Mouse (Mus musculus) CH12.LX (cell line): ENCODE data around the gene Zbtb25. TPM values are rescaled to one million over a fixed set of nuclear protein-coding genes. Genes with fewer than 3 reads are reported as not detected.

ENCODE experiments used
- DNase-seq: peaks from one replicate; pipeline ENCODE4 v3.0.0-alpha.2; 2013; ENCODE audit errors: extremely low read depth
- H3K27ac ChIP-seq: 2 replicates; pipeline ENCODE4 v1.5.1; 2012; ENCODE audit warnings: low read depth, mild to moderate bottlenecking, control low read depth, moderate library complexity; ENCODE audit not compliant: insufficient read depth
- H3K27me3 ChIP-seq: replicated peaks from 2 replicates; pipeline ENCODE3; 2012; ENCODE audit warnings: inconsistent platforms
- H3K36me3 ChIP-seq, 2 experiments: replicated peaks in 1 of 2; 2 replicates each; pipeline versions ENCODE3 to v1.6.1; 2012; ENCODE audit warnings: inconsistent platforms in 1 of 2, low read length in 1 of 2, mild to moderate bottlenecking in 1 of 2, mixed read lengths in 1 of 2, moderate library complexity in 1 of 2; ENCODE audit not compliant: control insufficient read depth in 1 of 2, insufficient read depth in 1 of 2
- H3K4me1 ChIP-seq, 2 experiments: 2 replicates each; pipeline ENCODE4 v1.6.1; 2012; ENCODE audit warnings: inconsistent platforms in 1 of 2, moderate library complexity in 1 of 2; ENCODE audit not compliant: insufficient read depth in 2 of 2, control insufficient read depth in 1 of 2
- H3K4me2 ChIP-seq: 2 replicates; pipeline ENCODE4 v1.6.1; 2012; ENCODE audit warnings: low read depth, mild to moderate bottlenecking, control low read depth; ENCODE audit not compliant: poor library complexity, insufficient read depth, severe bottlenecking
- H3K4me3 ChIP-seq, 3 experiments: fragments of 150-350 bp in 1 of 3; sonication (generic) in 1 of 3; replicated peaks in 1 of 3; 2 replicates each; pipeline versions ENCODE3 to v1.5.1; 2011 to 2012; ENCODE audit warnings: low read depth in 2 of 3, low read length in 2 of 3, mild to moderate bottlenecking in 2 of 3, moderate library complexity in 2 of 3, control low read depth in 1 of 3, improper control_type of control experiment in 1 of 3, inconsistent platforms in 1 of 3, mixed read lengths in 1 of 3; ENCODE audit not compliant: poor library complexity in 1 of 3
- H3K79me2 ChIP-seq: replicated peaks from 2 replicates; pipeline ENCODE4 v1.6.1; 2012; ENCODE audit warnings: mild to moderate bottlenecking, moderate library complexity; ENCODE audit not compliant: control insufficient read depth, poor library complexity, insufficient read depth, severe bottlenecking; ENCODE audit errors: extremely low read depth
- H3K9ac ChIP-seq: 2 replicates; pipeline ENCODE4 v1.6.1; 2012; ENCODE audit warnings: low read depth, mild to moderate bottlenecking, control low read depth, moderate library complexity; ENCODE audit not compliant: insufficient read depth
- H3K9me3 ChIP-seq: replicated peaks from 2 replicates; pipeline ENCODE3; 2012; ENCODE audit warnings: low read length, inconsistent platforms, mixed read lengths
- BHLHE40 ChIP-seq: IDR thresholded peaks from 2 replicates; pipeline ENCODE4 v1.6.1; 2011; ENCODE audit warnings: mild to moderate bottlenecking, low read depth, low read length, improper control_type of control experiment
- CHD2 ChIP-seq: IDR thresholded peaks from 2 replicates; pipeline ENCODE4 v1.6.1; 2011; ENCODE audit warnings: low read length, improper control_type of control experiment
- CTCF ChIP-seq, 2 experiments: IDR thresholded peaks in 1 of 2; conservative IDR thresholded peaks in 1 of 2; 2 replicates each; pipeline ENCODE4 v1.5.1; 2011 to 2012; ENCODE audit warnings: low read depth in 2 of 2, low read length in 2 of 2, improper control_type of control experiment in 1 of 2, inconsistent platforms in 1 of 2, mild to moderate bottlenecking in 1 of 2, moderate library complexity in 1 of 2
- ETS1 ChIP-seq: conservative IDR thresholded peaks from 2 replicates; pipeline ENCODE4 v1.6.1; 2012; ENCODE audit warnings: low read depth, mild to moderate bottlenecking, inconsistent platforms, low read length, improper control_type of control experiment, moderate library complexity
- GABPA ChIP-seq: IDR thresholded peaks from 2 replicates; pipeline ENCODE4 v1.6.1; 2012; ENCODE audit warnings: low read depth, low read length, improper control_type of control experiment, inconsistent platforms; ENCODE audit not compliant: insufficient replicate concordance
- KAT2A ChIP-seq: IDR thresholded peaks from 2 replicates; pipeline ENCODE4 v1.6.1; 2012; ENCODE audit warnings: low read length, improper control_type of control experiment, inconsistent platforms; ENCODE audit not compliant: insufficient replicate concordance
- MAFK ChIP-seq: IDR thresholded peaks from 2 replicates; pipeline ENCODE4 v1.6.1; 2011; ENCODE audit warnings: low read length, improper control_type of control experiment; ENCODE audit not compliant: insufficient replicate concordance
- MEF2A ChIP-seq: IDR thresholded peaks from 2 replicates; pipeline ENCODE4 v1.6.1; 2014; ENCODE audit warnings: low read depth, mild to moderate bottlenecking, inconsistent platforms, low read length, improper control_type of control experiment, borderline replicate concordance
- MYC ChIP-seq: IDR thresholded peaks from 2 replicates; pipeline ENCODE4 v1.6.1; 2011; ENCODE audit warnings: low read depth, mild to moderate bottlenecking, improper control_type of control experiment, low read length
- NRF1 ChIP-seq: IDR thresholded peaks from 2 replicates; pipeline ENCODE4 v1.6.1; 2014; ENCODE audit warnings: low read depth, mild to moderate bottlenecking, inconsistent platforms, low read length, improper control_type of control experiment, moderate library complexity
- PAX5 ChIP-seq: IDR thresholded peaks from 2 replicates; pipeline ENCODE4 v1.6.1; 2012; ENCODE audit warnings: low read length, inconsistent platforms, mixed read lengths
- RAD21 ChIP-seq: IDR thresholded peaks from 2 replicates; pipeline ENCODE4 v1.6.1; 2011; ENCODE audit warnings: low read depth, mild to moderate bottlenecking, low read length, improper control_type of control experiment, moderate library complexity
- TCF12 ChIP-seq: IDR thresholded peaks from 2 replicates; pipeline ENCODE4 v1.6.1; 2014; ENCODE audit warnings: low read depth, mild to moderate bottlenecking, inconsistent platforms, low read length, improper control_type of control experiment
- ZKSCAN1 ChIP-seq: IDR thresholded peaks from 2 replicates; pipeline ENCODE4 v1.6.1; 2012; ENCODE audit warnings: low read depth, inconsistent platforms, low read length, improper control_type of control experiment, borderline replicate concordance
- ZMIZ1 ChIP-seq: IDR thresholded peaks from 2 replicates; pipeline ENCODE4 v1.6.1; 2012; ENCODE audit warnings: low read depth, mild to moderate bottlenecking, inconsistent platforms, low read length, improper control_type of control experiment
- dilution Hi-C: fragments of 300-500 bp; cut with MboI; formaldehyde crosslinking; loops from 2 replicates; pipeline ENCODE4 v1.14.3; 2020; ENCODE audit warnings: low sequenced_read_pairs; ENCODE audit not compliant: extremely low pct_unique_long_range_greater_than_20kb, extremely low pct_ligation_motif_present
- in situ Hi-C: fragments of 300-500 bp; cut with MboI; formaldehyde crosslinking; loops from 3 replicates; pipeline ENCODE4 v1.14.3; 2019; ENCODE audit warnings: low sequenced_read_pairs, low pct_ligation_motif_present, low pct_unique_long_range_greater_than_20kb, mixed read lengths
- polyA plus RNA-seq: library from polyadenylated mRNA; unstranded; fragments of >175 nt; gene quantifications from 2 replicates; pipeline ENCODE4 v1.2.1, GENCODE M21; 2012; ENCODE audit warnings: low read depth; ENCODE audit not compliant: insufficient read length
- total RNA-seq, 2 experiments: library from RNA; depleted of rRNA; stranded (reverse); fragments of 300-350 nt in 1 of 2; fragments of >200 nt in 1 of 2; gene quantifications; 2 replicates each; pipeline ENCODE4 v1.2.3; 2012 to 2014

Gene Zbtb25
- total and polyA plus RNA-seq, 3 experiments = 7.2 to 18.7 (median 7.3) TPM

- no peak overlapping the region for H3K9ac ChIP-seq
- no peaks in the 10 kb centered on the region for H3K27me3 ChIP-seq
- TF ChIP-seq TCF12 (no peak), KAT2A (no peak), ZKSCAN1 (no peak), GABPA (no peak), CTCF (conservative IDR thresholded peaks at IDR 0.05 in 1 of 2, IDR thresholded peaks at IDR 0.05 in 1 of 2; ENCODE audit: low read depth in 2 of 2, low read length in 2 of 2) (no peak), CHD2 (0 out of 2 replicates have a peak, but pooled peaks have one; percentile 17), ETS1 (no peak), MYC (no peak), RAD21 (no peak), BHLHE40 (peak; percentile 45), ZMIZ1 (no peak), MAFK (no peak), NRF1 (no peak), MEF2A (no peak)
- no peaks in the 10 kb centered on the region for H3K79me2 ChIP-seq
- peaks cover 0 to 4% of the 10 kb centered on the region in 2 experiments; a peak in 1 of 4 replicates for H3K4me1 ChIP-seq
- peaks cover 19% of the 10 kb centered on the region for H3K9me3 ChIP-seq
- in situ Hi-C loops = loop anchor here (5.0 kb wide), 1 partner anchor 37 kb away; the partner anchor contains the start of gene Zbtb1
- dilution Hi-C loops = no loop called here
- H3K4me3 ChIP-seq = no peak overlapping the region
- peaks cover 2 to 12% of the 10 kb centered on the region in 2 experiments for H3K36me3 ChIP-seq
- no peak overlapping the region for H3K27ac ChIP-seq
- H3K4me2 ChIP-seq = no peak overlapping the region
- no peak for DNase-seq
Measured at GRCm38 (mm10) chr12:76409166-76409565, 39.8 kb upstream of the Zbtb25 start.

GRCm38 (mm10) chr12:76407184-76407583 is 37.8 kb upstream of the Zbtb25 start:
- H3K27ac ChIP-seq = no peak overlapping the region
- dilution Hi-C loops = no loop called here
- no peak for TF ChIP-seq PAX5
- H3K9ac ChIP-seq = no peak overlapping the region
- DNase-seq = no peak
- peaks cover 19% of the 10 kb centered on the region for H3K9me3 ChIP-seq
- in situ Hi-C loops = loop anchor here (5.0 kb wide), 1 partner anchor 35 kb away; the partner anchor contains the start of gene Zbtb1
- peaks cover 0 to 10% of the 10 kb centered on the region in 2 experiments; a peak in 2 of 4 replicates for H3K4me1 ChIP-seq
- H3K36me3 ChIP-seq = peaks cover 2 to 12% of the 10 kb centered on the region in 2 experiments
- no peaks in the 10 kb centered on the region for H3K27me3 ChIP-seq
- H3K79me2 ChIP-seq = no peaks in the 10 kb centered on the region
- no peak overlapping the region for H3K4me2 ChIP-seq
- H3K4me3 ChIP-seq = no peak overlapping the region
